Comparison of ENCODE assay signal across 13 mouse cellular contexts in genomic region chrX:101423462-101423861, GRCm38 (mm10). TPM values are rescaled to one million over a fixed set of nuclear protein-coding genes. Genes with fewer than 3 reads are reported as not detected.
"Had no signal": no experiment of that assay in that cellular context is flagged by ENCODE, and none has a peak within 500 bp of the region (broad histone marks: within the 10 kb centered on the region; RNA-seq: fewer than 3 reads in every experiment).

No protein-coding gene starts in this region.

- H3K9ac ChIP-seq: limb, embryonic 13.5 days; liver, embryonic 14.5 days; midbrain, embryonic 13.5 days had no signal

- DNase-seq: kidney, postnatal 14 days; left cerebral cortex, postnatal 4 days; lung, adult 2 months; lung, postnatal 36 days; right cerebral cortex, adult 18-20 months; right cerebral cortex, postnatal 25 days; thymus, postnatal 36 days had no signal

- H3K27ac ChIP-seq: limb, embryonic 13.5 days; liver, embryonic 14.5 days; midbrain, embryonic 13.5 days had no signal

- H3K9me3 ChIP-seq: limb, embryonic 13.5 days; midbrain, embryonic 13.5 days had no signal

- H3K4me2 ChIP-seq: limb, embryonic 13.5 days; midbrain, embryonic 13.5 days had no signal

- H3K36me3 ChIP-seq: limb, embryonic 13.5 days; midbrain, embryonic 13.5 days had no signal

- ATAC-seq: lung, postnatal 0 days; midbrain, embryonic 13.5 days had no signal

- H3K4me3 ChIP-seq: limb, embryonic 13.5 days; midbrain, embryonic 13.5 days had no signal

- H3K27me3 ChIP-seq: midbrain, embryonic 13.5 days had no signal

RNA-seq across cellular contexts. Expression of gene Itgb1bp2, which starts 25.4 kb away (rescaled TPM):
- polyA plus RNA-seq: small intestine, adult 2 months had no signal

RNA-seq across cellular contexts. Expression of gene Gjb1, which starts 47.3 kb away (rescaled TPM):
- total RNA-seq: megakaryocyte progenitor cell, adult 5-6 weeks had no signal
- polyA plus RNA-seq: limb, embryonic 13.5 days had no signal
